Mouse (Mus musculus) fat pad, adult 2 months (tissue): ENCODE data around the gene Prpmp5.
"Not testable (repeated sequence)": the region's sequence is repeated elsewhere in the genome, so short reads cannot be mapped to it uniquely, and the experiment has no call there.

Experiments
- DNase-seq: peaks from one replicate; pipeline ENCODE4 v3.0.0-alpha.2; 2011; ENCODE audit warnings: low read depth, low spot score; ENCODE audit errors: extremely low read depth

Prpmp5 gene

GRCm38 (mm10) chr6:132314657-132315056 is at the start of gene Prpmp5:
Gene Prpmp5 (minus strand): TSS chr6:132314757.
- not testable (repeated sequence) for DNase-seq

- DNase-seq, result not testable (repeated sequence)
Observed at GRCm38 (mm10) chr6:132364034-132364433, 49.5 kb upstream of the Prpmp5 start, which contains the start of gene Gm8882. Gene Gm8882 (minus strand): TSS chr6:132364134.
